In the genomic region with DNA sequence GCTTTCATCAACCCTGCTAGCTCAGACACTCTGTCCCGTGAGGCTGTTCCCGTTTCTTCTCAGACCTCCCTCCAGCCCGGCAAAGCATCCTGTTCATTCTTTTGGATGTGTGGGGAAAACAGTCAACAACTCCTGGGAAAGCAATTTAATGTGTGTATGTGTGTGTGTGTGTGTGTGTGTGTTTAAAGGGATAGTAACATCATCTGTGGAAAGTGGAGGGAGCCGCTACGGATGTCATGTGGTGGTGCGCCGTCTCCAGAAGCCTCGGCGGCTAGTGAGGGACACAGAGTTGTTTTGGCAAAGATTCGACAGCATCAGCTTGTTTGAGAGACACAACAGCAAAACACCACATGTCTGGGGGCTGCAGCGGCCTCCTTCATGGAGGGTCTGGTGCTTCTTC, we compare ENCODE assay signal across 15 mouse cellular contexts.
A peak's percentile ranks its signal among the peaks of the same experiment; 100 is the strongest.
DNase-seq lines count a peak whose midpoint lies in the region; ATAC-seq and TF ChIP-seq lines count a peak whose summit lies in the region.
"Had no signal": no experiment of that assay in that cellular context is flagged by ENCODE, and none has a peak within 500 bp of the region (broad histone marks: within the 10 kb centered on the region; RNA-seq: fewer than 3 reads in every experiment).

No protein-coding gene starts in this region.

- peaks cover 18% of the 10 kb centered on the region for H3K4me1 ChIP-seq in lung, embryonic 16.5 days (replicated peaks; ENCODE audit: control insufficient read depth, insufficient read depth, low read length)
- peaks cover 18% of the 10 kb centered on the region for H3K4me1 ChIP-seq in forebrain, postnatal 0 days (ENCODE audit: insufficient read depth)

- intact Hi-C loops in gastrocnemius, postnatal 14 days (cut with DNase I; ENCODE audit: low total_unique reads), result no loop called here
- intact Hi-C loops in heart, postnatal 10 days (cut with DNase I), result loop anchor here (1.0 to 2.0 kb wide), 2 partner anchors 12 to 200 kb away; partner anchors contain the start of gene Gadd45g
- intact Hi-C loops in left cerebral cortex, postnatal 25 days (cut with DNase I), result no loop called here

- peak; percentile 27 for DNase-seq in gastrocnemius, postnatal 14 days
- no peak for DNase-seq in gastrocnemius, adult 8-10 months (ENCODE audit: low spot score in 2 of 2)
- no peak for DNase-seq in lung, postnatal 14 days
- peak; percentile 70 for DNase-seq in forebrain, postnatal 0 days
- peak; percentile 54 to 63 for DNase-seq in heart, postnatal 10 days
- DNase-seq in left cerebral cortex, postnatal 25 days (ENCODE audit: low spot score in 2 of 2), result no peak
- no peak for DNase-seq in cerebellum, adult 18-20 months
- DNase-seq: cerebellum, adult 9-10 months; kidney, adult 9 months; right cerebral cortex, postnatal 25 days had no signal

- no peaks in the 10 kb centered on the region for H3K36me3 ChIP-seq in lung, embryonic 16.5 days (ENCODE audit: control insufficient read depth, insufficient read depth, low read length)
- no peaks in the 10 kb centered on the region for H3K36me3 ChIP-seq in forebrain, postnatal 0 days (ENCODE audit: insufficient read depth)
- H3K36me3 ChIP-seq: embryonic facial prominence, embryonic 12.5 days; neural tube, embryonic 12.5 days; stomach, embryonic 15.5 days had no signal

- TF ChIP-seq CTCF in forebrain, postnatal 0 days (IDR thresholded peaks at IDR 0.05; ENCODE audit: low read depth), result no peak

- no peak for ATAC-seq in lung, embryonic 16.5 days (ENCODE audit: low read depth)
- ATAC-seq in forebrain, postnatal 0 days, result peak; percentile 47

- no peak overlapping the region for H3K27ac ChIP-seq in lung, embryonic 16.5 days (ENCODE audit: low read length)
- no peak overlapping the region for H3K27ac ChIP-seq in forebrain, postnatal 0 days (ENCODE audit: low read depth, low read length)
- H3K27ac ChIP-seq: embryonic facial prominence, embryonic 12.5 days; neural tube, embryonic 12.5 days; stomach, embryonic 15.5 days had no signal

- 30% methylated on average over 11 of the region's 11 CpGs for WGBS in lung, embryonic 16.5 days
- 33% methylated on average over 11 of the region's 11 CpGs for WGBS in forebrain, postnatal 0 days

- H3K4me3 ChIP-seq in lung, embryonic 16.5 days (ENCODE audit: low read length), result no peak overlapping the region
- H3K4me3 ChIP-seq in forebrain, postnatal 0 days (ENCODE audit: low read depth, low read length), result no peak overlapping the region
- H3K4me3 ChIP-seq: embryonic facial prominence, embryonic 12.5 days; neural tube, embryonic 12.5 days; stomach, embryonic 15.5 days had no signal

- H3K27me3 ChIP-seq in lung, embryonic 16.5 days (ENCODE audit: control insufficient read depth, insufficient read depth, low read depth, low read length), result no peaks in the 10 kb centered on the region
- no peaks in the 10 kb centered on the region for H3K27me3 ChIP-seq in forebrain, postnatal 0 days (ENCODE audit: insufficient read depth, low read length)
- H3K27me3 ChIP-seq: embryonic facial prominence, embryonic 12.5 days; megakaryocyte, embryonic 14.5 days; neural tube, embryonic 12.5 days; stomach, embryonic 15.5 days had no signal

- no peak overlapping the region for H3K9ac ChIP-seq in lung, embryonic 16.5 days (ENCODE audit: low read length)
- no peak overlapping the region for H3K9ac ChIP-seq in forebrain, postnatal 0 days
- H3K9ac ChIP-seq: embryonic facial prominence, embryonic 12.5 days; neural tube, embryonic 12.5 days; stomach, embryonic 15.5 days had no signal

- H3K4me2 ChIP-seq in lung, embryonic 16.5 days (ENCODE audit: low read depth, low read length), result peak overlapping the region; percentile 34
- no peak overlapping the region for H3K4me2 ChIP-seq in forebrain, postnatal 0 days (ENCODE audit: low read depth)
- H3K4me2 ChIP-seq: embryonic facial prominence, embryonic 12.5 days; neural tube, embryonic 12.5 days had no signal

- no peaks in the 10 kb centered on the region for H3K9me3 ChIP-seq in lung, embryonic 16.5 days (ENCODE audit: control insufficient read depth, low read length)
- H3K9me3 ChIP-seq in forebrain, postnatal 0 days (ENCODE audit: low read length), result no peaks in the 10 kb centered on the region
- H3K9me3 ChIP-seq: embryonic facial prominence, embryonic 12.5 days; stomach, embryonic 15.5 days had no signal

Comparison
In these comparisons a context has a peak if more than half of its experiments do, and no peak if none do; other contexts are left out.
1. DNase-seq: peak in gastrocnemius, postnatal 14 days (single experiment), forebrain, postnatal 0 days (single experiment) and heart, postnatal 10 days (2 of 2); none in gastrocnemius, adult 8-10 months (0 of 2), lung, postnatal 14 days (single experiment), left cerebral cortex, postnatal 25 days (0 of 2) and cerebellum, adult 18-20 months (0 of 2).